Mouse (Mus musculus): ENCODE results near the gene Dbr1. TPM values are rescaled to one million over a fixed set of nuclear protein-coding genes. Genes with fewer than 3 reads are reported as not detected.

Dbr1 gene
- polyA plus RNA-seq, 1 experiment from 2014 or later = 14.0 TPM

- H3K27ac ChIP-seq = no peak overlapping the region
- WGBS = 74% methylated on average over 1 of the region's 1 CpGs
- no peak overlapping the region for H3K9ac ChIP-seq
- ATAC-seq (replicated peaks; ENCODE audit: insufficient number of reproducible peaks, insufficient read depth, low FRiP score, low read depth) = no peak
- no peaks in the 10 kb centered on the region for H3K36me3 ChIP-seq
- no peaks in the 10 kb centered on the region for H3K9me3 ChIP-seq (replicated peaks)
- no peak overlapping the region for H3K4me3 ChIP-seq
- H3K4me1 ChIP-seq (replicated peaks) = no peaks in the 10 kb centered on the region
- H3K4me2 ChIP-seq = no peak overlapping the region
- H3K27me3 ChIP-seq = no peaks in the 10 kb centered on the region
Measured at GRCm38 (mm10) chr9:99622034-99622433, 46.4 kb downstream of the Dbr1 start.

GRCm38 (mm10) chr9:99622966-99623365, 47.4 kb downstream of the Dbr1 start:
- no peak overlapping the region for H3K27ac ChIP-seq
- no peaks in the 10 kb centered on the region for H3K27me3 ChIP-seq
- ATAC-seq (replicated peaks; ENCODE audit: insufficient number of reproducible peaks, insufficient read depth, low FRiP score, low read depth) = no peak
- no peak overlapping the region for H3K4me2 ChIP-seq
- H3K9ac ChIP-seq = no peak overlapping the region
- WGBS = 59% methylated on average over 2 of the region's 2 CpGs
- no peaks in the 10 kb centered on the region for H3K9me3 ChIP-seq (replicated peaks)
- no peak overlapping the region for H3K4me3 ChIP-seq
- no peaks in the 10 kb centered on the region for H3K36me3 ChIP-seq
- no peaks in the 10 kb centered on the region for H3K4me1 ChIP-seq (replicated peaks)

GRCm38 (mm10) chr9:99624117-99624516, 48.5 kb downstream of the Dbr1 start:
- no peaks in the 10 kb centered on the region for H3K9me3 ChIP-seq (replicated peaks)
- H3K9ac ChIP-seq = no peak overlapping the region
- H3K27me3 ChIP-seq = no peaks in the 10 kb centered on the region
- H3K4me2 ChIP-seq = no peak overlapping the region
- H3K27ac ChIP-seq = no peak overlapping the region
- no peak for ATAC-seq (replicated peaks; ENCODE audit: insufficient number of reproducible peaks, insufficient read depth, low FRiP score, low read depth)
- 67% methylated on average over 6 of the region's 6 CpGs for WGBS
- H3K4me3 ChIP-seq = no peak overlapping the region
- H3K4me1 ChIP-seq (replicated peaks) = peaks cover 4% of the 10 kb centered on the region
- no peaks in the 10 kb centered on the region for H3K36me3 ChIP-seq

- Histone ChIP-seq H3K4me1 (replicated peaks) (peaks cover 25% of the 10 kb centered on the region), H3K27ac (peak overlapping the region; percentile 94), H3K9ac (no peak overlapping the region), H3K9me3 (replicated peaks) (no peaks in the 10 kb centered on the region), H3K36me3 (no peaks in the 10 kb centered on the region), H3K4me3 (peak overlapping the region; percentile 76; the same call in 1 of the 2 replicates), H3K4me2 (peak overlapping the region; percentile 75), H3K27me3 (no peaks in the 10 kb centered on the region)
- no peak for ATAC-seq (replicated peaks; ENCODE audit: insufficient number of reproducible peaks, insufficient read depth, low FRiP score, low read depth)
- 64% methylated on average over 4 of the region's 4 CpGs for WGBS
Measured at GRCm38 (mm10) chr9:99628581-99628980, 53.0 kb downstream of the Dbr1 start.

- Histone ChIP-seq H3K9ac (peak within 1 kb of the TSS; percentile 62), H3K4me2 (peak within 1 kb of the TSS; percentile 75), H3K27me3 (no peaks in the 10 kb centered on the region), H3K4me3 (peak within 1 kb of the TSS; percentile 76), H3K9me3 (replicated peaks) (no peaks in the 10 kb centered on the region), H3K36me3 (peaks cover 6% of the 10 kb centered on the region), H3K27ac (peak within 1 kb of the TSS; percentile 94), H3K4me1 (replicated peaks) (peaks cover 25% of the 10 kb centered on the region)
- ATAC-seq (replicated peaks; ENCODE audit: insufficient number of reproducible peaks, insufficient read depth, low FRiP score, low read depth) = peak; percentile 91
- WGBS = under 1% methylated on average over 44 of the region's 44 CpGs
Measured at GRCm38 (mm10) chr9:99629281-99630011, 53.8 kb downstream of the Dbr1 start, which contains the start of gene Dzip1l. Dzip1l (plus strand) TSS chr9:99629496.

GRCm38 (mm10) chr9:99630071-99630470, 54.5 kb downstream of the Dbr1 start:
- Histone ChIP-seq H3K9ac (peak overlapping the region; percentile 62), H3K4me2 (peak overlapping the region; percentile 75), H3K4me3 (peak overlapping the region; percentile 76), H3K27me3 (no peaks in the 10 kb centered on the region), H3K27ac (peak overlapping the region; percentile 94), H3K9me3 (replicated peaks) (no peaks in the 10 kb centered on the region), H3K36me3 (peaks cover 9% of the 10 kb centered on the region), H3K4me1 (replicated peaks) (peaks cover 25% of the 10 kb centered on the region)
- no peak for ATAC-seq (replicated peaks; ENCODE audit: insufficient number of reproducible peaks, insufficient read depth, low FRiP score, low read depth)
- WGBS = 3% methylated on average over 11 of the region's 11 CpGs

GRCm38 (mm10) chr9:99630528-99631125, 55.0 kb downstream of the Dbr1 start:
- 44% methylated on average over 9 of the region's 9 CpGs for WGBS
- no peaks in the 10 kb centered on the region for H3K27me3 ChIP-seq
- no peak for ATAC-seq (replicated peaks; ENCODE audit: insufficient number of reproducible peaks, insufficient read depth, low FRiP score, low read depth)

GRCm38 (mm10) chr9:99631781-99632180, 56.2 kb downstream of the Dbr1 start:
- H3K27me3 ChIP-seq = no peaks in the 10 kb centered on the region
- no peak overlapping the region for H3K27ac ChIP-seq
- peaks cover 17% of the 10 kb centered on the region for H3K36me3 ChIP-seq
- WGBS = 52% methylated on average over 2 of the region's 2 CpGs
- H3K4me2 ChIP-seq = peak overlapping the region; percentile 75
- no peak overlapping the region for H3K4me3 ChIP-seq
- no peak for ATAC-seq (replicated peaks; ENCODE audit: insufficient number of reproducible peaks, insufficient read depth, low FRiP score, low read depth)
- H3K9me3 ChIP-seq (replicated peaks) = no peaks in the 10 kb centered on the region
- no peak overlapping the region for H3K9ac ChIP-seq
- peaks cover 25% of the 10 kb centered on the region for H3K4me1 ChIP-seq (replicated peaks)

More at GRCm38 (mm10) chr9:99630528-99631125, 55.0 kb downstream of the Dbr1 start:
- Histone ChIP-seq H3K27ac (peak overlapping the region; percentile 94), H3K9me3 (replicated peaks) (no peaks in the 10 kb centered on the region), H3K4me3 (peak overlapping the region; percentile 76), H3K9ac (peak overlapping the region; percentile 62), H3K4me2 (peak overlapping the region; percentile 75), H3K4me1 (replicated peaks) (peaks cover 25% of the 10 kb centered on the region), H3K36me3 (peaks cover 9% of the 10 kb centered on the region)

GRCm38 (mm10) chr9:99632264-99632663, 56.7 kb downstream of the Dbr1 start:
- Histone ChIP-seq H3K4me3 (no peak overlapping the region), H3K9me3 (replicated peaks) (no peaks in the 10 kb centered on the region), H3K27ac (no peak overlapping the region), H3K4me2 (peak overlapping the region; percentile 75), H3K4me1 (replicated peaks) (peaks cover 25% of the 10 kb centered on the region), H3K36me3 (peaks cover 19% of the 10 kb centered on the region), H3K27me3 (no peaks in the 10 kb centered on the region), H3K9ac (no peak overlapping the region)
- no peak for ATAC-seq (replicated peaks; ENCODE audit: insufficient number of reproducible peaks, insufficient read depth, low FRiP score, low read depth)
- WGBS = 58% methylated on average over 8 of the region's 8 CpGs
